Mouse (Mus musculus): ENCODE results near the gene Rnf113a2.

DNA sequence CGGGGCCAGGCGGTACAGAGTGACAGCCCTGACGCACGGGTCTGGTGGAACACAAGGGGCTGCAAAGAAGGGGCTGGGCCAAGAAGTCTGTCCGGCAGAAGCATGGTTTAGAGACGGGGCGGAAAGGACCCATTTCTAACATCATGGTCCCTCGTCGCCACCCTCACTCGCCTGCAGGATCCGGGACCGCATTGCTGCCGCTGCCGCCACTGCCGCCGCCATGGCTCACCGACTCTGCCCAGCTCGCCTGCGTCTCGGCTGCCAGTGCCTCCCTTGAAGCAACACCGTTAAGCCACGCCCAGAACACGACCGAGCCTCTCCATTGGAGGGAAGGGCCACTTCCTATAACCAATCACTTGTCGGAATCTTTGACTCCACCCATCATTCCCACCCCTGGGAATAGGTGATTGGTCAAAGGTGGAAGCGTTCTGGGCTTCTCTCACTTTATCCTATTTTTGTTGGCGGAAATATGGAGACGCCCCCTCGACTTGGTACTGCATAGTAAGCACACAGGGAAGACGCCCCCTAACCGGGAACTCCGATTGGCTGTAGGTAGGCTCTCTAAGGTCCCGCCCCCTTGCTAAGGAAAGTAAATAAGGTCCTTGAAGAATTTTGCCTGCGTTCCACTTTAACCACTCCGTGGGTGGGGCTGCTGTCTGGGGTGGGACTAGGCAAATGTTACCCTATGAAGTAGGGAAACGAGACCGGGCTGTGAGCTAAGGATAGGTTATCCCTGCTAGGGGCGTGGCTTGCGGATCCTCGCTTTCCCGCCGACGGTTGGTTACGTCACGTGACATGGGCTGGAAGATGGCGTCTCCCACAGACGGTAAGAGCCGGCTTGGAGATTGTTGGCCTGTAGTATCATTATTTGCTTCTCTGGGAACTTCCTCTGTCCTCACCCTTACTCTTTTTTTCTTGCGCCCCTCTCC lies 34.0 kb downstream of the Rnf113a2 start, which contains the start of the genes Aldh6a1 and Lin52:
- TF ChIP-seq CTCF (conservative IDR thresholded peaks at IDR 0.05; ENCODE audit: low read length), result no peak
- no peak for TF ChIP-seq POU5F1 (IDR thresholded peaks at IDR 0.05; ENCODE audit: borderline replicate concordance, low read length)
- no peak for TF ChIP-seq NANOG (IDR thresholded peaks at IDR 0.05; ENCODE audit: borderline replicate concordance, low read length)

All from E14TG2a.4 (cell line).